Mouse (Mus musculus) liver, embryonic 13.5 days (tissue): ENCODE data around the gene Slc34a2. TPM values are rescaled to one million over a fixed set of nuclear protein-coding genes. Genes with fewer than 3 reads are reported as not detected.

Experiments
- ATAC-seq: fragments of 200-750 bp; cut with Nextera tagmentation; 2 replicates; pipeline ENCODE4 v1.8.0; 2017; ENCODE audit warnings: low read depth, mild to moderate bottlenecking, moderate number of reproducible peaks, moderate library complexity
- DNase-seq: peaks from one replicate; pipeline ENCODE4 v3.0.0; 2022
- H3K27ac ChIP-seq: fragments of 300-500 bp; sonication (generic); 2 replicates; pipeline ENCODE4 v1.5.1; 2015; ENCODE audit warnings: moderate library complexity, mild to moderate bottlenecking, inconsistent platforms
- H3K27me3 ChIP-seq: fragments of 300-500 bp; sonication (generic); 2 replicates; pipeline ENCODE4 v1.6.1; 2015; ENCODE audit warnings: mild to moderate bottlenecking, inconsistent platforms
- H3K36me3 ChIP-seq: fragments of 300-500 bp; sonication (generic); 2 replicates; pipeline ENCODE4 v1.6.1; 2015; ENCODE audit warnings: mild to moderate bottlenecking, inconsistent platforms
- H3K4me1 ChIP-seq: fragments of 300-500 bp; sonication (generic); replicated peaks from 2 replicates; pipeline ENCODE4 v1.6.1; 2015; ENCODE audit warnings: inconsistent platforms
- H3K4me2 ChIP-seq: fragments of 300-500 bp; sonication (generic); 2 replicates; pipeline ENCODE4 v1.6.1; 2015; ENCODE audit warnings: inconsistent platforms, mild to moderate bottlenecking, moderate library complexity
- H3K4me3 ChIP-seq: fragments of 300-500 bp; sonication (generic); replicated peaks from 2 replicates; pipeline ENCODE4 v1.5.1; 2015; ENCODE audit warnings: mild to moderate bottlenecking, inconsistent platforms
- H3K9ac ChIP-seq: fragments of 300-500 bp; sonication (generic); 2 replicates; pipeline ENCODE4 v1.6.1; 2015; ENCODE audit warnings: mild to moderate bottlenecking, inconsistent platforms
- H3K9me3 ChIP-seq: fragments of 300-500 bp; sonication (generic); replicated peaks from 2 replicates; pipeline ENCODE4 v1.6.1; 2016; ENCODE audit warnings: inconsistent platforms
- WGBS: fragments of 180-500 bp; shearing (Covaris S2); methylation state at CpG from one replicate; pipeline ENCODE4 v1.1.7; 2015; ENCODE audit not compliant: insufficient replicate concordance; 5-methylcytosine and 5-hydroxymethylcytosine counted together
- polyA plus RNA-seq: library from polyadenylated mRNA; unstranded; fragments of >200 nt; fragmentation: Nextera tagmentation; extraction: Ambion mirVana; gene quantifications from 2 replicates; pipeline ENCODE4 v1.2.1, GENCODE M21; 2015

Slc34a2 gene
- polyA plus RNA-seq, 1 experiment from 2014 or later = 0.06 TPM

DNA sequence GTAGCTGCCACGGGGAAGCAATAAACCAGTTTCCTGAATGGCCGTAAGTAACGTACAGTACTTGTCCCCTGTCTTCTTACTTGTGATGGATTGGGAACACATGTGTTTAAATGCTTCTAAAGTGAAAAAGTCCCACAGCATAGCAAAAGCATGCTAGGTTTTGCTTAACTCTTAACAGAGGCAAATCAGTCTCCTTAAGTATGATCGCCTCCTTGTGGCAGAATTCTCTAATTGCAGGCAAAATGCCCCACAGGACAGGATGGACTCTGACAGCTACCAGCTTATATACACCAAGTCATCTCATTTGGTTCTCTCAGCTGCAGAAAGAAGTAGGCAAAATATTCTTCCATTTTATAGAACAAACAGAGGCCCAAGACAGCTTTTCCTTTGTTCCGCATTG lies 75.1 kb downstream of the Slc34a2 start:
- H3K9me3 ChIP-seq = no peaks in the 10 kb centered on the region
- no peak overlapping the region for H3K27ac ChIP-seq
- no peaks in the 10 kb centered on the region for H3K36me3 ChIP-seq
- H3K27me3 ChIP-seq = no peaks in the 10 kb centered on the region
- no peak overlapping the region for H3K4me3 ChIP-seq
- ATAC-seq (no peak), DNase-seq (no peak)
- 86% methylated on average over 5 of the region's 5 CpGs for WGBS
- H3K4me1 ChIP-seq = no peaks in the 10 kb centered on the region
- H3K4me2 ChIP-seq = no peak overlapping the region
- no peak overlapping the region for H3K9ac ChIP-seq

DNA sequence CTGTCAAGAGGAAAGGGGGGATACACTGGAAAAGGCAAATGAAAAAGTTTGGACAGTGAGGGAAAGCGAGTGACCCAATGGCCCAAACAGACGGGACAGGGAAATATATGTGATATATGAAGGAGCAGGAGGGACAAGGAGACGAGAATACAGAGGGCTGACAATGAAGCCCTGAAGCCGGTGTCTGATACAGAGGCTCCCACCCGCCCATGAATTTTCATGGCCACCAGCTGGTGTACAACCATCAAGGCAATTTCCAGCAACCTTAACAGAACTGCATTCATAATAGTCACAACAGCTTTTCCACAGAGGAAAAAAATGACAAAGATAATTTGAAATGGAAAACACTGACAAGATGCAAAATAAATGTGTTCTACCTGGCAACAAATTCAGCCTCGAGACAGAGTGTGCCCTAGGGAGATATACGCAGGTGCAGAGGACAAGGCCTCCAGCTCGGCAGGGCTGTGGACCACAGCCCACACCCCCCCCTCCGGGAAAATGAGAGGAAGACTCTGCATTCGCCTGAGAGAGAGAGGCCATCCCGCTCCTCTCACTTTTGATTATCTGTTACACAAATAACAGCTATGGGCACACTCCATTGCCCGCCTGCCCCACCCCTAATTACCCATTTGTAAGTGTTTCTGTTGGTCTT lies 76.9 kb downstream of the Slc34a2 start:
- no peak for DNase-seq
- WGBS = 66% methylated on average over 12 of the region's 12 CpGs

DNA sequence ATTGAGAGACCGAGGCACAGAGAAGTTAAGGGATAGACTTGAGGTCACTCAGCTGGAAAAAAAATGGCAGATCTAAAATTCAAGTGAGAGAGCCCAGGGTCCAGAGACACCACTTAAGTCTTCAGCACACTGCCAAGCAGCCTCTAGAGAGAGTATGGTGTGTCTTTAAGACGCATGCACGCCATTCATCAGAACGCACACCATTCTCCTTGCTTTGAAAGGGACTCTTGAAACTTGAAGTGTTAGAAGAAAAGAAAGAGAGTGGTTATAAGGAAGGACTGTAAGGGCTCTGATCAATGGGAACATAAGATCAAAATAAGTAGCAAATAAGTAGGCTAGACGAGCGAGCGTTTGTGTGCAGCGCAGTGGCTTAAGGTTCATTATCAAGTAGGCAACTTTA lies 80.3 kb downstream of the Slc34a2 start:
- Histone ChIP-seq H3K27ac (no peak overlapping the region), H3K9me3 (no peaks in the 10 kb centered on the region), H3K4me2 (no peak overlapping the region), H3K4me1 (no peaks in the 10 kb centered on the region), H3K4me3 (no peak overlapping the region), H3K9ac (no peak overlapping the region), H3K27me3 (no peaks in the 10 kb centered on the region), H3K36me3 (no peaks in the 10 kb centered on the region)
- no peak for DNase-seq
- ATAC-seq = no peak
- 81% methylated on average over 8 of the region's 8 CpGs for WGBS

More for the DNA sequence above, 76.9 kb downstream of the Slc34a2 start:
- no peak for ATAC-seq
- Histone ChIP-seq H3K4me3 (no peak overlapping the region), H3K4me2 (no peak overlapping the region), H3K27me3 (no peaks in the 10 kb centered on the region), H3K9me3 (no peaks in the 10 kb centered on the region), H3K4me1 (no peaks in the 10 kb centered on the region), H3K27ac (no peak overlapping the region), H3K9ac (no peak overlapping the region), H3K36me3 (no peaks in the 10 kb centered on the region)

DNA sequence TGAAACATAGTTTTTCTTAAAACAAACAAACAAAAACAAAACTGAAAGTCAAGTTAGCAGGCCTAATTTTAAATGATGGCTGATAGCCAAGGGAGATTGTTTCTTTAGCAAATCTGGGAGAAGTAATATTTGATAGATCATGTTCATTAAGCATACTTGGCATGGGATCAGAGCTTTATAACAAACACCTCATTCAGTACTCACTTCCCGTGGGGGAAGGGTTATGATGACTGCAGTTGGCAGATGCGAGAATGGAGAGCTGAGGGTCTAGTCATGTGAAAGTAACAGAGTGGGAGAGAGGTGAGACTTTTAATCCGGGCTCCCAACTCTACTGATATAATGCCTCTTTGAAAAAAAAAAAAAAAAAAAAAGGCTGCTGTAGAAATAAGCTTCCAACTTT lies 81.8 kb downstream of the Slc34a2 start:
- H3K9me3 ChIP-seq = no peaks in the 10 kb centered on the region
- H3K4me3 ChIP-seq = no peak overlapping the region
- H3K27ac ChIP-seq = no peak overlapping the region
- H3K4me1 ChIP-seq = no peaks in the 10 kb centered on the region
- ATAC-seq (no peak), DNase-seq (no peak)
- no peak overlapping the region for H3K9ac ChIP-seq
- no peaks in the 10 kb centered on the region for H3K27me3 ChIP-seq
- 63% methylated on average over 3 of the region's 3 CpGs for WGBS
- no peak overlapping the region for H3K4me2 ChIP-seq
- H3K36me3 ChIP-seq = no peaks in the 10 kb centered on the region

Other genes with a start within 250 kb of the Slc34a2 start
- 31.2 and 37.3 TPM in 2 replicates for gene Anapc4, start 204.1 kb upstream of the Slc34a2 start, polyA plus RNA-seq
- gene Sel1l3, start 175.8 kb downstream of the Slc34a2 start, polyA plus RNA-seq = 0.05 and 0.15 TPM in 2 replicates
- gene Smim20, start 229.0 kb downstream of the Slc34a2 start, polyA plus RNA-seq = 42.8 and 47.9 TPM in 2 replicates